Mouse (Mus musculus): ENCODE results near the gene Dcaf11. TPM values are rescaled to one million over a fixed set of nuclear protein-coding genes. Genes with fewer than 3 reads are reported as not detected.
A peak's percentile ranks its signal among the peaks of the same experiment; 100 is the strongest.

The Dcaf11 gene
- total RNA-seq, 2 experiments from 2014 or later: 134 to 136 TPM

DNA sequence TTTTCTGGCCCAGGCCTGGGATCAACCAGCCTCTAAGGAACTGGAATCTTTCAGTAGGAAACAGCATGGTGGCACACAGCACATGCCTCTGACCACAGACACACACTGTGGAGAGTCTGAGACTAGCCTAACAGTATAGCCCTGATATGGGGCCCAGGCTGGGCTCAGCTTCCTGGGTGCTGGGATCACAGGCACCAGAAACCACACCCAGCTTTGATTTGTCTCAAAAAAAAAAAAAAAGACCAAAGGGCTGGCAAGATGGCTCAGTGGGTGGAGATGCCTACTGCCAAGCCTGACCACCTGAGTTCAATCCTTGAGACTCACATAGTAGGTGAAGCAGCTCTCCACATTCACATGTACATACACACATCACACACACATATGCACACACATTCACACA is 5.2 kb upstream of the Dcaf11 start:
- no peak for DNase-seq (ENCODE audit: low spot score)

DNA sequence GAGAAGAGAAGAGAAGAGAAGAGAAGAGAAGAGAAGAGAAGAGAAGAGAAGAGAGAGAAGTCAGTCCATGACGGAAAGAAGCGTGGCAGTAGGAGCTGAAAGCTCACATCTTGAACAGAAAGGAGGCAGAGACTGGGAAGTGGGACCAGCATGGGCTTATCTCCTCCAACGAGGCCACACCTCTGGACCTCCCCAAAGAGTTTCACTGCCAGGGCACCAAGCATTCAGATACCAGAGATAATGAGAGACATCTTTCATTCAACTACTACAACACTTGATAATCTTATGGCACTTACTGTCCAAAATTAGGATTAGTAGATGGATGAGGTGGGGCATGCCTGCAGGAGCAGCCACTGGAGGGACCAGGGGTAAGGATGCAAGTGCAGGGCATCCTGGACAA is 4.0 kb upstream of the Dcaf11 start:
- no peak for DNase-seq (ENCODE audit: low spot score)

DNA sequence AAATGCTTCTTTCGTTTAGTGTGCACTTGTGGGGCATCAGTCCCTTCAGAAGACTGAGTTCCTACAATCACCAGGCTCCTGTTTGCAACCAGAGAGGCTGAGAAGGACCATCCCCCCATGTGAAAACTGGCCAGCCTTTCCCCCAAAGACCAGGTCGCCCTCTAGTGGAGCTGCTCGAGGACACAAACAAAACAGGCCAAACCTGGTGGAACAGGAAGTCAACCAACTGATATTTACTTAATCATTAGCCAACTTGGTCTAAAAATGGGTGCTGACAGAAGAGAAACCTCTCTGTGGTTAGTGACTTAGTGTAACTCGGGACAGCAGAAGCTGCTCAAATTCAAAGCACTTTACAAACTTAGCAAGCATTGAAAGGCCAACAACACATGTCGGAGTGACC is 2.8 kb upstream of the Dcaf11 start:
- DNase-seq (ENCODE audit: low spot score): peak; percentile 86

DNA sequence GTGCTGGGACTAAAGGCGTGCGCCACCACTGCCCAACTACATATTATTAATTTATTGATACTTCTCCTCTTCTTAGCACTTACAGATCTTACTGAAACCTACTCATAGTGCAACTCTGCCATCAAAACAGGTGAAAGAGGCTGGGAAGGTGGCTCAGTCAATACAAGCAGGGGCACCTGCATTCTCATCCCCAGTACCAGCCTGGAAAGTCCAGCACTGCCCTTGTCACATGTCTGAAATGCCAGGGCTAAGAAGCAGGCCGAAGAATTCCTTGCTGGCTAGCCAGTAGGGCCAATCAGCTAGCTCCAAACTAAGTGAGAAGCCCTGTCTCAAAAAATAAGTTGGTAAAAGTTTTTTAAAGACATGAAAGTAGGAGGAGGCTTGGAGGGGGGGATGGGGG is 2.2 kb upstream of the Dcaf11 start:
- no peak for DNase-seq (ENCODE audit: low spot score)

DNA sequence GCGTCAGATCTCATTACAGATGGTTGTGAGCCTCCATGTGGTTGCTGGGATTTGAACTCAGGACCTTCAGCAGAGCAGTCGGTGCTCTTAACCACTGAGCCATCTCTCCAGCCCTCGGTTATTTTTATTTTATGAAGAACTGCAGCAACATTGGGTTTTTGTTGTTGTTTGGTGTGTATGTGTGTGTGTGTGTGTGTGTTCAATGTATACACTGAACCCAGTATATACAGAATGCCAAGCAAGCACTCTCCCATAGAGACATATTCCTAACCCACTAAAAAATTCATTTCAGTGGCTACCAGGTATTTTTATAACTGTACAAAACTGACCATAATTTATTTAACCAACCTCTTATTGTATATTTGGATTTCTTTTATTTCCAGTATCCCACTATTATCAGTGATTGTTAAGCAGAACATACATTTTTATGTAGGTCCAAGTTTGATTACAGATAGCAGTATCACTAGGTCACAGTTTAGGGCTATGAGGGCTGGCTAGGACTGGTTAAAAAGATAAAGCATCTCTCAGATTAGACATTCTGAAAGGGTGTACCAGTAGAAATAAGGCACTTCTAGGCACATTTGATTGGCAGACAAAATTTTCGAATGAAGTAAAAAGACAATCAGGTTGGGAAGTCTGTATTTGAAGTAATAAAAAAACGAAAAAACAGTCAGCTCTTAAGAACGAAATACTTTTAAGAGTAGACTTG is 912 bp upstream of the Dcaf11 start:
- DNase-seq (ENCODE audit: low spot score): no peak

DNA sequence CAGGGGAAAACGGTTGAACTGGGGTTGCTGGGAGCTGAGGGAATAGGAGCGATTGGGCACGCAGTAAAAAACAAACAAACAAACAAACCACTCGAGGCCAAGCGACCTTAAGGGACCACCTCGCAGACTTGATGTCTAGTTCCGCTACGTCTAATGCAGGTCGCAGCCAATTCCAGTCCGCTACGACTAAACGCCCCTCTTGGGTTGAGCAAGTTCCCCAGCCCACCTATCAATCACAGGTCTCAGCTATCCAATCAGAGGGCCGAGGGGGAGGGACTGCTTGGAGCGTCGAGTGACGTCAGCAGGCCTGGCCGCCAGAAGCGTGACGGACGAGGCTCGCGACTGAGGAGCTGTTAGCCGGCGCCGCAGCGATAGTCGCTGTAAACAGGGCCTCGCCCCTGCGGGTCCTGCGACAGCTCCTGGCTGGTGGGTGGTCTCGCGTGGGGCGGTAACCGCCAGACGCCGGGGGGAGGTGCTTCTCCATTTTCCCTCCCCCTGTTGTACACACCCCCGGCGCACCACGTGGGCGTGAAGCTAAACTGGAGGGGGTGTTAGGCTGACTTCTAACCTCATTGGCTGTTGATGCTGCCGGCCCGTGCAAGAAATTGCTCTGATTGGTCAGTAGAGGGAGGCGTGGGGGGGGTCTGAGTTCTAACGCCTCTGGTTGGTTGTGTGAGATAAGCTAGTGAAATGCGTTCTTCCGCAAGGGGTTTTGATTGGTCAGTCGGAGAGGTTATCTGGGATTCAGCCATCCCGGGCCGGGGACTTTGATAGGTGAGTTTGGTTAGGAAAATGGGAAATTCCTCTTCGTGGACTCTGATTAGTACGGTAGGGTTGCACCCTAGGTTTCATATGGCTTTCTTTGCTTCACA is 632 bp downstream of the Dcaf11 start, which contains the start of gene A730061H03Rik:
A730061H03Rik (minus strand) TSS at position 205 of the 872 bp plus-strand sequence.
- DNase-seq (ENCODE audit: low spot score): peak; percentile 98

DNA sequence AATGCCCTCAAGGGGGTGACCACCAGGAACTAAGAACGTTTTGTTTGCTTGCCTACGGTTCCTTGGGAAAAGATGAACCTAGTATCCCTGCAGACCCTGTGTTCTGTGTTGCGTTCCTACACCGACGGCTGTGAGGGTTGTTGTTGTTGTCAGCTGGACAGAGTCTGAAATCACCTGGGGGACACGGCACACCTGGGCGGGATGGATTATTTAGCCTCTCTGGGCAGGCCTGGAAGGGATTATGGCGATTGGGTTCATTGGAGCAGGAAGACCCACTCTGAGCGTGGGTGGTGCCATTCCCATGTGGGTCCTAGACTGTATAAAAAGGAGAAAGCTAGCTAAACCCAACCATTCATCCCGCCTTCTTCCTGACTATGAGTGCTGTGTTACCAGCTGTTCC is 2.1 kb downstream of the Dcaf11 start:
- DNase-seq (ENCODE audit: low spot score): no peak

DNA sequence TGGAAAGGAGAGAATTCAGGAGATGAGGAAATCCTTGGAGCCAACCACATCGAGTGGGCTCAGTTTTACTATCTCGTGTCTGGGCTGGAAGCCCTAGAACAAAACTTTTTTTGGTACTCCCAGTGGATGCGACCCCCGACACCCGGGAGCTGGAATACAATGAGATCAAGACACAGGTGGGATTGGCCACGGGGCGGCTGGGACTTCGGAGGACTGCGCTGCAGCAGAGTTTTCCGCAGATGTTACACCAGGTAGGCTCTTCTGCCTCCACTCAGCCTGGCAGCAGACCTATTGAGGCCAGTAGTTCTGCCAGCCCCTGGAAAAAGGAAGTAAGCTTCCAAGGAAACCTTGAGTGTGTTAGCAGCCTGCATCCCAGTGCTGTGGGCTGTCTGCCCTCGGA is 3.4 kb downstream of the Dcaf11 start:
- no peak for DNase-seq (ENCODE audit: low spot score)

DNA sequence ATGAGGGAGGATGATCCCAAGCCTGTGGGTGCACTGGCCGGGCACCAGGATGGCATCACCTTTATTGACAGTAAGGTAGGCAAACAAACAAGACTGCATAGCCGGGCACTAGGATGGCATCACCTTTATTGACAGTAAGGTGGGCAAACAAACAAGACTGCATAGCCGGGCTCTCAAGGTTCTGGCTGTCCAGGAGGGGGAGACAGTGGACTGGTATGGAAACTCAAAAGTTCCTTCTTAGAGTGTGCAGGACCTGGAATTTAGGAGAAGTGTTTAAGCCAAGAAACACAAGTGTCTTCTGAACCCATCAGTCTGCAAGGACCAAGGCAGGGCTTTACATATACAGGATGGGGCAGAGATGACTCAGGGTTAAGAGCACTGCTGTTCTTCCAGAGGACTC is 5.9 kb downstream of the Dcaf11 start:
- no peak for DNase-seq (ENCODE audit: low spot score)

DNA sequence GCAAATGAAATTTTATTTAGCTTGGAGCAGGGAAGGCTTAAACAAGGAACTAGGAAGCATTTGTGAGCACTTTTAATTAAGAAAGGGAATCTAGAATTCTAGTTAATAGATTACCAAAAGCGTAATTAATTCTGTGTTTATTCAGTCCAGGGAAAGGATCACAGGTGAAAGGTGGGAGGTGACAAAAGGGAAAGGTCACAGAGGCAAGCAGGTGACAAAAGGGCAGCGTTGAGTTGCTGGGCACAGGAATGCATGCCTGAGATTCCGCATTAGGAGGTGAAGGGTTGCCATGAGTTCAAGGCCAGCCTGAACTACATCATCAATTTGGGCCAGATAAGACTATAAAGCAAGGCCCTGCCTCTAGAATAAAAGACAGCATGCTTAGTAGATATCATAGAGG is 7.7 kb downstream of the Dcaf11 start:
- DNase-seq (ENCODE audit: low spot score): no peak

DNA sequence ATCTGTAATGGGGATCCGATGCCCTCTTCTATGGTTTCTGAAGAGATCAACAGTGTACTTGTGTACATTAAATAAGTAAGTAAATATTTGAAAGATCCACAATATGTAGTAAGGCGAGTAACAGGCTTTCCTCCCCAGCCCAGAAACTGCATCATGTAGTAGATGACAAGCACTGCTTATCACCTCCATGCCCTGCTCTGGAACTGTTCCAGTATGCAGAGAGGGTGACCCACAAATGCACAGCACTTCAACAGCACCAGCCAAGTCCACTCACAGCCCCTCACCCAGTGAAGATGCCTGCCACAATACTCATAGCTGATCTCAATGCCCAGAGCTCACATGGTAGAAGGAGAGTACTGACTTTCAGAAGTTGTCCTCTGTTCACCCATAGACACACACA is 10.8 kb downstream of the Dcaf11 start:
- DNase-seq (ENCODE audit: low spot score): no peak

DNA sequence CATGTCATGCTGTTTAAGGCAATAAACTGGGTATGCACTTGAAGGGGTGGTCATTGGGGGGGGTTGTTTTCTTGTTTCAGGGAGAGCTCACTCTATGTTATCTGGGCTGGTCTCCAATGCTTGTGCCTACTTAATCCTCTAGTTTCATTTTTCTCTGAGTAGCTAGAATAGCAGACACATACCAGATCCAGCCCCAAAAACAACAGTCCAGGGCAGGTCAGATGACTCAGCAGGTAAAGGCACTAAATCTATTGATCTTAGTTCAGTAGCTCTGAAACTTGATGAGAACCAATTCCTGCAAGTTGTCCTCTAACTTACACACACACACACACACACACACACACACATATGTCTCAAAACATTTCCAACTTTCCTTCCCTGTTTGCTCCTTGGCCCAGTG is 12.0 kb downstream of the Dcaf11 start:
- no peak for DNase-seq (ENCODE audit: low spot score)

DNA sequence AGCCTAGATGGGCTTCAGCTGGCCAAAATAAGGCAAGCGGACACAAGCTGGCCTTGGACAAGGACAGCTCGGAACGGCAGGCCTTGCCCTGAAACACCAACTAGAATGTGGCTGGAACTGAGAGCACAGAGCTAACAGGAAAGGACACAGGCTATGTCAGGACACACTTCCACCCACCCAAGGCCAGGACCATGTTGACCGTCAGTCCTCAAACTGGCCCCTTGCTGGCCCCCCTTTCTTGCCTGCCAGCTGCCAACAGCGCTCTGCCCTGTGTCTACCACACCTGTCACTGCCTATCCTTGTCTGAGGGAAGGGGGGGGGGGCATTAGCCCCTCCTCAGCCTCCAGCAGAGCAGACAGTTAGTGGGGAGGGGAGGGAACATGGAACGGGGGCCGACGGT is 15.5 kb downstream of the Dcaf11 start, which contains the start of gene Fitm1:
Fitm1 (plus strand) TSS at position 316 of the 400 bp plus-strand sequence.
- peak; percentile 75 for DNase-seq (ENCODE audit: low spot score)

DNA sequence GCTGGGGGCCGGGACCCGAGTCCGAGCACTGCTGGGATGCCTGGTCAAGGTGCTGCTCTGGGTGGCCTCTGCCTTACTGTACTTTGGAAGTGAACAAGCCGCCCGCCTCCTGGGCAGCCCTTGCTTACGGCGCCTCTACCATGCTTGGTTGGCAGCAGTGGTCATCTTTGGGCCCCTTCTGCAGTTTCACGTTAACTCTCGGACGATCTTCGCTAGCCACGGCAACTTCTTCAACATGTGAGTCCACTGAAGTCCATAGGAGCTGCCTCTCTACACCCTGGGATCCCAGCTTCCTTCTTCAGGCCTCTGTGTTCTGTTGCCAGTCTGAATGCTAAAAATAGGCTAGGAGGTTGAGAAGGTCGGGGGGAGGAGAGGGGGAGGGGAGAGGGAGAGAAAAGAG is 15.9 kb downstream of the Dcaf11 start:
- DNase-seq (ENCODE audit: low spot score): peak; percentile 50

DNA sequence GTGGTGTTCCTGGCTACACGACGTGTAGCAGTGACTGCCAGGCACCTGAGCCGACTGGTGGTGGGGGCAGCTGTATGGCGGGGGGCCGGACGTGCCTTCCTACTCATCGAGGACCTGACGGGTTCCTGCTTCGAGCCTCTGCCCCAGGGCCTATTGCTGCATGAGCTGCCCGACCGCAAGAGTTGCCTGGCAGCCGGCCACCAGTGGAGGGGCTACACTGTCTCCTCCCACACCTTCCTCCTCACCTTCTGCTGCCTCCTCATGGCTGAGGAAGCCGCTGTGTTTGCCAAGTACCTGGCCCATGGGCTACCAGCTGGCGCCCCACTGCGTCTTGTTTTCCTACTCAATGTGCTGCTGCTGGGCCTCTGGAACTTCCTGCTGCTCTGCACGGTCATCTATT is 16.6 kb downstream of the Dcaf11 start:
- DNase-seq (ENCODE audit: low spot score): peak; percentile 35

DNA sequence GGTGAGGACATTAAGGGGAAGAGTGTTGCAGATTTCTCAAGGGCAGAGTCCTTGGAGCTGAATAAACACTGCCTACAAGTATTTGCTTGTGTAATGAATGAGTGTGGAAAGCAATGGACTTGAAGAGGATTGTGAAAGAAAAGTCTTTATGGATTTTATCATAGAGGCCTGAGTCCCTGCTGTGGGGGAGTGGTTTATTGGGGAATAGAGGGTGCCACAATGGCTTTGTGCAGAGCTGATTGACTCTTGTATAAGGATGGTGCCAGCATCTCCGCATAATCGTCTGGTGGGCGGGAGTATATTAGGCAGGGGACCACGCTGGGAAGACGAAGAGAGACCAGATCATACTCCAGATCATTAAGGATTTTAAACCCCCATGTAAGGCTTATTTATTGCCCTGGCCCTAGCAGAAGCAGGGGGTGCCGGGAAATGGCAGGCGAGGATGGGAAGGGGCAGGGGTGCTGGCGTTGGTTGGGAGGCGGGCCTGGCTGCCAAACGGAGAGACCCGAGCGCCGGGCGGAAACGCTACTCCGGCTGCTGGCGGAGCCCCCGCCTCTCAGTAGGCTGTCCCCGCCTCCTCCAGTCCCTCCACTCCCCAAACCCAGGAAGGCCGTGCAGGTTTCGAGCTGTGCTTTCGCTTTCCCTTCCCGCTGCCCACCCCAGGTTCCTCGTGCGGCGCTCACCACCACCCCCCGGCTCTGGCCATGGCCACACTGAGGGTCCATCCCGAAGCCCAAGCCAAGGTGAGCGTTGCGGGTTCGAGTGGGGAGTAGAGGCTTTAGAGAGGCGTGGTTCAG is 18.3 kb downstream of the Dcaf11 start, which contains the start of gene Psme1:
Psme1 (plus strand) TSS at position 253 of the 797 bp plus-strand sequence.
- peak; percentile 76 for DNase-seq (ENCODE audit: low spot score)

DNA sequence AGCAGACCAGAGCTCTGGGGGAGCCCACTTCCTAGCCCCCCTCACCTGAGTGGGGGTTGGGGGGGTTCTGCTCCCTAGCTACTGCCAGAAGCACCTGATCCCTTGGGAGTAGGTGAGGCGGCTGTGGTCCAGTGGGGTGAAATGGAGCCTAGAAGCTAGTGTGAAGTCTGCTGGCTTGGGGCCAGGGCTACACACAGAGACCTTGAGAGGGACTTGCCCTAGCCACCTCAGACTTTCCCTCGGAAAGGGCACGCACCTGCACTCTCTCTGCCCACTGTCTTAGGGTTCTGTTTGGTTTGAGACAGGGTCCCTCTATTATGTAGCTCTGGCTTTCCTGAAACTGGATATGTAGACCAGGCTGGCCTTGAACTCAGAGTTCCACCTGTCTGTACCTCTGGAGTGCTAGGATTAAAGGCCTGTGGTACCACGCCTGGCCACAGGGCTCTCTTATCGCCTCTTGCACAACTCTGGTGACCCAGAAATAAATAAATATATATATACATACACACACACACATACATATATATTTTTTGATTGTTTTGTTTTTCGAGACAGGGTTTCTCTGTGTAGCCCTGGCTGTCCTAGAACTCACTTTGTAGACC is 19.0 kb downstream of the Dcaf11 start:
- DNase-seq (ENCODE audit: low spot score): peak; percentile 68

DNA sequence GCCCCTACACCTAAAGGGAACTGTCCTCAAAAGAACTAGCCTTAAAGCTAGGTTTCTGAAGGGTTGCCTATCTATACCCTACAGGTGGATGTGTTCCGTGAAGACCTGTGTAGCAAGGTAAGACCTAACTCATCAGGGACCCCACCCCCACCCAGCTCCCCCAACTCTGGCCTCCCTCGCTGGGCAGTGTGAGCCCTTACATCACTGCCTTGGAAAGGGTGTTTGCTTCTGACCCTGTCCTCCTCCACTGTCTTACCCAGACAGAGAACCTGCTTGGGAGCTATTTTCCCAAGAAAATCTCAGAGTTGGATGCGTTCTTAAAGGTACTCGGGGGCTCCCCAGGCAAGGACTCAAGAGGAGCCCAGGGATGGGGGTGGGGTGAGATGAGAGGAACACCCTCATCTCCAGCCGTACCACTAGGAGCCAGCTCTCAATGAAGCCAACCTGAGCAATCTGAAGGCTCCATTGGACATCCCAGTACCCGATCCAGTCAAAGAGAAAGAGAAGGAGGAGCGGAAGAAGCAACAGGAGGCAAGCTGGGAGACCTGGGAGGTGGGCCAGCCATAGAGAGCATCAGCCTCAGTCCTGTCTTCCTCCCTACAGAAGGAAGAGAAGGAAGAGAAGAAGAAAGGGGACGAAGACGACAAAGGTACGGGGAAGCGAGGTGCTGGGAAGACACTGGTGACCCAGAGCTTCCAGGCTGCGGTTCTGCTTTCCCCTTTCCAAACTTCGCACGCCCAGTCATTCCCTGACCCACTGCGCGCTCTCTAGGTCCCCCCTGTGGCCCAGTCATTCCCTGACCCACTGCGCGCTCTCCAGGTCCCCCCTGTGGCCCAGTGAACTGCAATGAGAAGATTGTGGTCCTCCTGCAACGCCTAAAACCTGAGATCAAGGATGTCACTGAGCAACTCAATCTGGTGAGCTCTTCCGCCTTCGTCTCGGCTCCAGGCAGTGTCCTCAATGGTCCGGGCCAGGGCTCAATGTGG is 20.0 kb downstream of the Dcaf11 start:
- DNase-seq (ENCODE audit: low spot score): no peak

DNA sequence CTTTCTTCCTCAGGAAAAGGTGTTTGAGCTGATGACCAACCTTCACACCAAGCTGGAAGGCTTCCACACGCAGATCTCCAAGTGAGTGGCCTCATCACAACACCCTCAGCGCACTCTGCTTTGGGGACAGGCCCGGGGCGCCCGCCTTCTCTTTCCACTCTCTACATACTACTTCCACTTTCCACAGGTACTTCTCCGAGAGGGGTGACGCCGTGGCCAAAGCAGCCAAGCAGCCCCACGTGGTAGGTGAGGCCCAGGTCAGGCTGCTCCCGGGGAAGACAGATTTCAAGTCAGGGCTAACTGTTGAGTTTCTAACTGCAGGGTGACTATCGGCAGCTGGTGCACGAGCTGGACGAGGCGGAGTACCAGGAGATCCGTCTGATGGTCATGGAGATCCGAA is 20.9 kb downstream of the Dcaf11 start:
- DNase-seq (ENCODE audit: low spot score): no peak
